Mouse (Mus musculus) lung, postnatal 10 days (tissue): ENCODE data around the gene Pkig.
"Not testable (repeated sequence)": the region's sequence is repeated elsewhere in the genome, so short reads cannot be mapped to it uniquely, and the experiment has no call there.

Experiments
- DNase-seq: peaks from one replicate; pipeline ENCODE4 v3.0.0; 2021

Pkig gene

GRCm38 (mm10) chr2:163644047-163644446, 14.1 kb upstream of the Pkig start:
- DNase-seq: no peak

DNA sequence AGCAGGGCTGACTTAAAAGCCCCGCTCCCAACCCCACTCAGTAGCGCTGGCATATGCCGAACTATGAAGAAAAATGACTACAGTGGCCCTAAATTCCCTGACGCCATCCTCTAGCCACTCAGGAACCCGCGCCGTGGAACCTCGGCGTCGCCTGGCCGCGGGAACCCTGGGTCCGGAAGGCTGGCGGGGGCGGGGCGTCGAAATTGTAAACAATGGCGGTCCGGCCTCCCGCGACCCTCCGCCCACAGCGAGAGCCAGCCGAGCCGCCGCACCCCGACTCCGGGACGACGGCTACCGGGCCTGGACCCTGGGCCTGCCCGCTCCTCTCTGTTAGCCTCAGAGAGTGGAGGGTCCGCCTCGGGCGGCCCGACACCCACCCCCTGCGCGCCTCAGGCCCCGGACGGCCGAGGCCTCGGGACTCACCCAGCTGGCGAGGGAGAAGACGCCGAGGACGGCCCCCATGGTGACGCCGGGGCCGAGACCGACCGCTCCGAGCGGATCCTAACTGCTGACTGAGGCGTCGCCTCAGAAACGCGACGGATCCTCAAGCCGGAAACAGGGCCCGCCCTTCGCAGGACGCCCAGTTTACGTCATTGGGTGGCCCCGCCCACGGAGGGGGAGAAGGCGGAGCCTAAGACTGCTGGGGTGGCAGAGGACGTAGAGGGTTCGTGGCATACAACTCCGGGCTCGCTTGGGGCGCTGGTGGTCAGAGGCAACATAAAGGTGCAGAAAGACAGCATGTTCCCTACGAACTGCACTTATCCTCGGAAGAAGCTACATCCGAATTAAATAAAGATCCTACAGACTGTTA, 13.4 kb upstream of the Pkig start, which contains the start of gene Serinc3:
TSS of gene Serinc3 (minus strand) at position 557 of the 811 bp plus-strand sequence.
- DNase-seq: peak; percentile 100

DNA sequence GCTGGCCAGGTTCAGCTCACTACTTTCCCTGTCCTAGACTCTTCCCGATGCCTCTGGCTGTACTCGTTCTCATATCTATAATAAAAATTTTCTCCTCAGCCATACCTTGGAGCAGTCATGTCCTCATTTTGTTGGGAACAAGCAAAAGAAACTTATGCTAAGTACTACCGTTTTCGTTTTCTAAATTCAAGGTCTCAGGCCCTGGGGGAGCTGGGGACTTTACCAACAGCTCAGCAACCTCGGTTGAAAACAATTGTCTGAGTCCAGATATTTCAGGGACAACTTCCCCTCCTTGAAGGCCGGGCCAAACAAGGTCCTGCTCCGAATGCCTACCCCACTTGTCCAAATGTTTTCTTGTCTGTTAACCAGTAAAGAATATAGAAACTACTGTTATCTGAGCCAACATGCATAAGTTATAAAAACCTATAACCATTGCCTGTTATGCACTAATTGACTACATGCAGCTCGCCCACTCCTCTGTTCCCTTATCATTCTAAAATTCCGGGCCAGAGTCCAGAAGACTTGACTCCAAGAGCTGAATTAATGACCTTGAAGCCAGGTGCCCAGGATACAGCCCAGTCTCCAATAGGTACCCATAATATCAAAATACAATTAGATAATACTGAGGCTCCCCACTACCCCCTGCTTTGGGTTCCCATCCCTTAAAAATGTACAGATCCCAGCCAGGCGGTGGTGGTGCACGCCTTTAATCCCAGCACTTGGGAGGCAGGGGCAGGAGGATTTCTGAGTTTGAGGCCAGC, 12.3 kb upstream of the Pkig start:
- DNase-seq: no peak

- DNase-seq: no peak
Observed at GRCm38 (mm10) chr2:163646461-163647080, 11.6 kb upstream of the Pkig start.

DNA sequence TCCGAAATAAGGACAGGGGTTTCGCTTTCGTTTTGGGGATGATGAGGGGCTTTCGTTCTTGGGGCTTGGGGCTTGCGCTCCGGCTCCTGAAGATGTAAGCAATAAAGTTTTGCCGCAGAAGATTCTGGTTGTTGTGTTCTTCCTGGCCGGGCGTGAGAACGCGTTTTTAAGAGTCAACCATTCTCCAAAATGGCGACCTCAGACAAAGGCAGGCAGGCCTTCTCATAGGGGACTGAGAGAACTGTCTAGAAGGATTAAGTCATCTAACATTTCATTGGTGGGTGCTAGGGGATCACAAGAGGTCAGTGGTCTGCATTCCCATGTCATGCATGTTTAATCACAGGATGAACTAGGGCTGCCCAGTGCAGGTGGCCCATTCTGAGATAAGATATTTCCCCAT, 2.5 kb upstream of the Pkig start:
- not testable (repeated sequence) for DNase-seq

DNA sequence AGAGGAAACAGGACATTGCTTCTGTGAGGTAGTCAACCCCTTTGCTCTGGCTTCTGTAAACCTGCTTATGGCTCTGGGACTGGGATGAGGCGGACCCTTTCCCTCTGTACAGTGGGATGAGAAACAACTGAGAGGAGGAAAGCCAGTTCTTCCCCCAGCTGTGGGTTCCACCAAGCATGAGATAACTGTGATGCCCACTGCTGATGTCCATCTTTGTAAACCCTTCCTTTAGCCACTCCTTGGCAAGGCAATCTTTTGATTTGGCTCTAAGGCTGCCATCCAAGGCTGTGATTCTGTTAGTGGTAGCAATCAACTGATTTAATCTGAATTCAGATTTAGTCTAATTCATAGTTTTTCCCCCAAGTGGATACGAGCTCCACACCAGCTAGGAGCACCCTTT, 700 bp upstream of the Pkig start:
- no peak for DNase-seq

DNA sequence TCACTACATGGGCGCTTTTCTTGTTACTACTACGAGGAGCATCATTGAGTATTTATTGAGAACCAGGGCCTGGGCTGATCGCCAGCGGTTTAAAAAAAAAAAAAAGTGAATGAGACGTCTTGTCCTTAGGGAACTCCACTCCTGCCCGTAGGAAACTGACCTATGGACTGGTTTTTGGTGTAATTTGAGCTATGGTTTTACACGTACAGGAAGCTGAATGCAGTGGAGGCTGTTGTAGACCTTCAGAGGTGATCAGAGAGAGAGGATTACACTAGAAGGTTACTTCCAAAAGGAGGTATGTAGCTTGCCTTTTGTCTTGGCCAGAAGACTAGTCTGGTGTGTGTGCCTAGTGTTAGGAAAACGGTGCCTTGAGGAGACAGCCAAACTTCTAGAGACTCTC, 755 bp downstream of the Pkig start:
- DNase-seq: peak; percentile 53

DNA sequence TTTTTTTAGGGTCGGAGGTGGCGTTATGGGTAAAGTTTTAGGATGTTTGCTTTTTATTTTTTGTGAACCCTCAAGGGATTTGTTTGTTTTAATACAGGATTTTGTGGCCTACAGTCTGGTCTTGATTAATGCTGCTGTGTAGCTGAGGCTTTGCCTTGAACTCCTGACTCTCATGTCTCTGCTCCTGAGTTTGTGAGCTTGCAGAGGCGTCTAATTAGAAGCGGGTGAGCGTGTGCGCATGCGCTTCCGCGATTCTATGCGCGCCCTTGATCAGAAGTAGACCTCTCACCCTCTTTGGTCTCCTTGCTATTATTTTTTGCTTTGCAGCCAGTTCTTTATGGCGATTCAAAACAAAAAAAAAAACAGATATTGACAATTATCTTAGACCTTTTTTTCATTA, 1.2 kb downstream of the Pkig start:
- DNase-seq: no peak

DNA sequence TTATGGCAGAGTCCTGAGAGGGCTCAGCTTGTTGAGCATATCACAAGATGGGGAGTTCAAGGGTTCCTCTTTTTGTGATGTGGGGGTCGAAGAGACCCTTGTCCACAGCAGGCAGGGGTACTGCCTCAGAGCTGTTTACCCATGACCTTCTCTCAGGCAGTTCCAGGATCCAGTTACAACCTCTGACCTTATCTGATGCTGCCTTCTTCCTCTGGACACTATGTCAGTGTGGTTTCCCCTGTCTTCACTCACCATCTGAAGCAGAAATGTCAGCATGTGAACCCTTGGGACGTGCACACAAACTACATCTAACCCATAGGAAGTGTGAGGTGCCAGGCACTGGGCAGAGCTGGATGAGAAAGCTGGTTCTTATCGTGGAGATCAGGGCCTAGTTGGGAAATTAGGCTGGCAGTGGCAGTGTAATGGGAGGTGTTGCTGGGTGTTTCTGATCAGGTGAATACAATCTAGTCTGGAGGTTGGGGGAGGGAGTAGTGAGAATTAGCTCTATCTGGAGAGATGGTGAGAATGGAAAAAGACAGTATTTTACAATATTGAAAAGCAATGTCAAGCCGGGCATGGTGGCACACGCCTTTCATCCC, 2.0 kb downstream of the Pkig start:
- no peak for DNase-seq

DNA sequence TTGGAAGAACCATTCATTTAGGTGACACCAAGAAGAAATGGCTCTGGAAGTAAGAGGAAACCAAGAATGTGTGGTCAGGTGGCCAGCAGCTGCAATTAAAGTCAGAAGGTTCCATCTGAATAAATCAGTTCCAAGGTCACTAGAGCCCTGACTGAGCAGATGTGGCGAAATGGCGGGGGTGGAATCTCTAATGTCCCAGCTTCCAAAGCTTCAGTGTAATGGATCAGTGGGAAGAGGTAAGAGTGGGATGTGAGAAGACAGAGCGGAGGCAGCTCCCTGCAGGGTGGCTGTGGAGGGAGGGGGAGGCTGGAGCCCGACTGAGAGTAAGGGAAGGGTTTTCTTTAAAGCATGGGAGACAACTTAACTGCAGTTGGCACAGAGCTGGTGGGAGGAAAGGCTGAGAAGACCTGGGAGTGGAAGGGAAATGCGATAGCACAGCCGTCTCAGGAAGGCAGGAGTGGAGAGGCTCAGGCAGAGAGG, 3.2 kb downstream of the Pkig start:
- DNase-seq: no peak

DNA sequence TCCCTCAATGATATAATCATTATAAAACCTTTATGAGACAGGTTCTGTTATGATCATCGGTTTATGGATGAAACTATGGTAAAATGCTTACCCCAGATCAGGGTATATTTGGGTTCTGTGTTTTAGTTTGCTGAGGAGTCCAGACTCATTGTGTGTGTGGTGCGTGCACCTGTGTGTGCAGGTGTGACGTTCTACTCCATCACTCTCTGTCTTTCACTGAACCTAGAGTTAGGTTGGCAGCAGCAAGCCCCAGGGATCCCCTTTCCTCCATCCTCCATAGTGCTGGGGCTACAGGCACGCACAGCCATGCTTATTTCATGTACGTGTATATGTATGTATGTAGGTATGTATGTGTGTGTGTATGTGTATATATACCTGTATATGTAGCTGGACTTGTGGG, 3.9 kb downstream of the Pkig start:
- DNase-seq: no peak

DNA sequence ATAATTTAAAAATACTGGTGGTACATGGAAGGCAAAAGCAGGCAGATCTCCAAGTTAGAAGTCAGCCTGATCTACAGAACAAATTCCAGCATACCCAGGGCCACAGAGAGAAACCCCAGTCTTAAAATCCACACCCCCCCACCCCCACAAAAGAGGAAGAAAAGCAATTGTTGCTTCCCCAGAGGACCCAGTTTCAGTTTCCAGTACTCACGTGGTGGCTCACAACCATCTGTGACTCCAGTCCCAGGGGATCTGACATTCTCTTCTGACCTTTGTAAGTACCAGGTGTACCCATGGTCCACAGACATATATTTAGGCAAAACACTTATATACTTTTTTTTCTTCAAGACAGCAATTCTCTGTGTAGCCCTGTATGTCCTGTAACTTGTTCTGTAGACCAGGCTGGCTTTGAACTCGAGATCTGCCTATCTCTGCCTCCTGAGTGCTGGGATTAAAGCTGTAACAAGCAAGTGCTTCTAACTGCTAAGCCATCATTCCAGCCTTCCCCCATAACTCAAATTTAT, 4.6 kb downstream of the Pkig start:
- DNase-seq: no peak

GRCm38 (mm10) chr2:163663930-163664329, 5.7 kb downstream of the Pkig start:
- DNase-seq: no peak

DNA sequence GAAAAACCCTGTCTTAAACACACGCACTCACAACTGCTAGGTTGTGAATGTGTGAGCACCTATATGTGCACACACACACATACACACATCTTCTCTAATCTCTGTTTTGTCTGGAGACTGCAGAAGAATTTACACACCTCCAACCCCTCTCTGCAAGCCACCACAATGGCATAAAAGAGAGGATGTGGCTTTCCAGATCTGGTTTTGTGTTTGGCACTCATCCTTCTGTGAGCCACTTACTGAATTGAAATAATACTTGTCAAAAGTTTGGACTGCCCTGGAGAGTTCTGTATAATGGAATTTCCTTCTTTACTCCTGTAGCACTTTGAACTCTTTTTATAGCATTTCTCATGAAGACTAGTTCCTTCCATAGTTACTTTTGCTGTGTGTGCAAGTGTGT, 8.9 kb downstream of the Pkig start:
- no peak for DNase-seq

GRCm38 (mm10) chr2:163670872-163671594, 12.8 kb downstream of the Pkig start:
- peak; percentile 37 for DNase-seq

DNA sequence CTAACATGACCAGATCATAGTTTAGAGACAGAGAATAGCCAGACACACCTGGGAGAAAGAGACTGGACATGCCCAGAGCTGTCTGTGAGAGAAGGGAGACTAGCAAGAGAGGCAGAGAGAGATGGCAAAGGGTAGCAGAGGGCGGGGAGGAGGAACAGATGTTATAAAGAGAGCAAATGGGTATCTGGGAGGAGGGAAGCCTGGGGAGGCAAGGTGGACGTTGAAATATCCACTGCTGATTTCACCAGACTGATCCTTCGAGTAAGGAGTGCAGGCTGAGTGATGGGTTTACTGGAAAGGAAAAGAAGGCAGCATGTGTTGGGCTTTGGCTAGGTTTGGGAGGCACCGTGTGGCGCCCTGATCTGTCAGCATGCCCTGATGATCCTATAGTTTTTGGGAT, 16.2 kb downstream of the Pkig start:
- DNase-seq: no peak

GRCm38 (mm10) chr2:163675144-163675619, 17.0 kb downstream of the Pkig start:
- DNase-seq: peak; percentile 50

- DNase-seq: no peak
Observed at GRCm38 (mm10) chr2:163675662-163676061, 17.5 kb downstream of the Pkig start.

GRCm38 (mm10) chr2:163676321-163676720, 18.1 kb downstream of the Pkig start:
- DNase-seq: no peak

GRCm38 (mm10) chr2:163676745-163677144, 18.6 kb downstream of the Pkig start:
- DNase-seq: no peak

GRCm38 (mm10) chr2:163682344-163682743, 24.2 kb downstream of the Pkig start:
- no peak for DNase-seq

GRCm38 (mm10) chr2:163685287-163685686, 27.1 kb downstream of the Pkig start:
- DNase-seq: no peak
